Mouse (Mus musculus) myocyte (in vitro differentiated cells): ENCODE data around the gene Sh3bp5. TPM values are rescaled to one million over a fixed set of nuclear protein-coding genes. Genes with fewer than 3 reads are reported as not detected.

Source experiments
- H3K27me3 ChIP-seq: one replicate; pipeline ENCODE4 v1.6.1; 2011; ENCODE audit not compliant: control insufficient read depth, insufficient read depth, insufficient read length
- H3K36me3 ChIP-seq: one replicate; pipeline ENCODE4 v1.6.1; 2011; ENCODE audit not compliant: control insufficient read depth, insufficient read depth
- H3K4me2 ChIP-seq: one replicate; pipeline ENCODE4 v1.6.1; 2011; ENCODE audit warnings: low read depth, control low read depth
- H3K4me3 ChIP-seq: one replicate; pipeline ENCODE4 v1.5.1; 2011; ENCODE audit warnings: mild to moderate bottlenecking, control low read depth, moderate library complexity
- H3K79me2 ChIP-seq: one replicate; pipeline ENCODE4 v1.6.1; 2011; ENCODE audit not compliant: control insufficient read depth, insufficient read depth
- H3ac ChIP-seq: one replicate; pipeline ENCODE4 v1.6.1; 2011; ENCODE audit not compliant: control insufficient read depth, insufficient read length
- CEBPB ChIP-seq: IDR thresholded peaks from 2 replicates; pipeline ENCODE4 v1.6.1; 2011; ENCODE audit warnings: mild to moderate bottlenecking, moderate library complexity; ENCODE audit not compliant: poor library complexity, insufficient read depth, severe bottlenecking
- E2F4 ChIP-seq: IDR thresholded peaks from one replicate; pipeline ENCODE4 v1.6.1; 2011; ENCODE audit warnings: mild to moderate bottlenecking, control low read depth, moderate library complexity; ENCODE audit not compliant: insufficient read depth
- MAX ChIP-seq: IDR thresholded peaks from one replicate; pipeline ENCODE4 v1.6.1; 2011; ENCODE audit warnings: low read depth, mild to moderate bottlenecking, control low read depth
- MYOD1 ChIP-seq, 3 experiments: IDR thresholded peaks; one replicate each; pipeline ENCODE4 v1.6.1; 2011; ENCODE audit warnings: control low read depth in 2 of 3, low read depth in 2 of 3, mild to moderate bottlenecking in 2 of 3, moderate library complexity in 1 of 3; ENCODE audit not compliant: insufficient read length in 2 of 3, control insufficient read depth in 1 of 3
- MYOG ChIP-seq, 3 experiments: IDR thresholded peaks; one replicate each; pipeline ENCODE4 v1.6.1; 2011; ENCODE audit warnings: control low read depth in 2 of 3, low read depth in 2 of 3, mild to moderate bottlenecking in 2 of 3; ENCODE audit not compliant: insufficient read length in 2 of 3, control insufficient read depth in 1 of 3, insufficient read depth in 1 of 3
- POLR2A ChIP-seq: IDR thresholded peaks from one replicate; pipeline ENCODE4 v1.6.1; 2011; ENCODE audit warnings: low read depth, mild to moderate bottlenecking, control low read depth, moderate library complexity; ENCODE audit not compliant: insufficient read length
- POLR2AphosphoS2 ChIP-seq: IDR thresholded peaks from one replicate; pipeline ENCODE4 v1.6.1; 2011; ENCODE audit warnings: low read depth, control low read depth; ENCODE audit not compliant: insufficient read length
- REST ChIP-seq: IDR thresholded peaks from one replicate; pipeline ENCODE4 v1.6.1; 2011; ENCODE audit warnings: mild to moderate bottlenecking, control low read depth, moderate library complexity; ENCODE audit not compliant: insufficient read depth, insufficient read length
- SRF ChIP-seq: IDR thresholded peaks from one replicate; pipeline ENCODE4 v1.6.1; 2011; ENCODE audit warnings: low read depth; ENCODE audit not compliant: control insufficient read depth, insufficient read length
- TCF12 ChIP-seq: IDR thresholded peaks from one replicate; pipeline ENCODE4 v1.6.1; 2011; ENCODE audit warnings: mild to moderate bottlenecking, control low read depth; ENCODE audit not compliant: poor library complexity, insufficient read depth, severe bottlenecking
- TCF3 ChIP-seq: IDR thresholded peaks from one replicate; pipeline ENCODE4 v1.6.1; 2011; ENCODE audit warnings: low read depth, control low read depth; ENCODE audit not compliant: insufficient read length
- USF1 ChIP-seq: IDR thresholded peaks from one replicate; pipeline ENCODE4 v1.6.1; 2011; ENCODE audit warnings: low read depth, mild to moderate bottlenecking, control low read depth, moderate library complexity
- polyA plus RNA-seq: library from polyadenylated mRNA; unstranded; fragments of >200 nt; fragmentation: generic; extraction: Trizol; gene quantifications from one replicate; pipeline ENCODE4 v1.2.1, GENCODE M21; 2012; ENCODE audit warnings: missing spikeins

Gene Sh3bp5
- polyA plus RNA-seq, 1 experiment = 29.5 TPM

GRCm38 (mm10) chr14:31398819-31399218 lies 37.1 kb downstream of the Sh3bp5 start:
- TF ChIP-seq MAX (no peak), USF1 (no peak), CEBPB (no peak), MYOG (IDR thresholded peaks at IDR 0.05; ENCODE audit: control insufficient read depth in 1 of 3, insufficient read depth in 1 of 3, insufficient read length in 2 of 3, low read depth in 2 of 3) (no peak), TCF3 (no peak), REST (no peak), MYOD1 (IDR thresholded peaks at IDR 0.05; ENCODE audit: control insufficient read depth in 1 of 3, insufficient read length in 2 of 3, low read depth in 2 of 3) (no peak), POLR2AphosphoS2 (no peak), POLR2A (no peak)
- Histone ChIP-seq H3ac (no peak overlapping the region), H3K79me2 (no peaks in the 10 kb centered on the region), H3K36me3 (no peaks in the 10 kb centered on the region), H3K27me3 (no peaks in the 10 kb centered on the region), H3K4me3 (no peak overlapping the region), H3K4me2 (no peak overlapping the region)

- no peak overlapping the region for H3K4me3 ChIP-seq
- H3K36me3 ChIP-seq = no peaks in the 10 kb centered on the region
- no peak overlapping the region for H3K4me2 ChIP-seq
- no peaks in the 10 kb centered on the region for H3K27me3 ChIP-seq
- H3ac ChIP-seq = no peak overlapping the region
- no peak for TF ChIP-seq SRF
- TF ChIP-seq MAX = no peak
- no peak for TF ChIP-seq REST
- no peak for TF ChIP-seq POLR2AphosphoS2
- TF ChIP-seq USF1 = no peak
- TF ChIP-seq POLR2A = no peak
- TF ChIP-seq TCF3 = no peak
- no peak for TF ChIP-seq E2F4
- no peak for TF ChIP-seq MYOG (IDR thresholded peaks at IDR 0.05; ENCODE audit: control insufficient read depth in 1 of 3, insufficient read depth in 1 of 3, insufficient read length in 2 of 3, low read depth in 2 of 3)
- TF ChIP-seq TCF12 = no peak
- TF ChIP-seq MYOD1 (IDR thresholded peaks at IDR 0.05; ENCODE audit: control insufficient read depth in 1 of 3, insufficient read length in 2 of 3, low read depth in 2 of 3) = no peak
- no peak for TF ChIP-seq CEBPB
- no peaks in the 10 kb centered on the region for H3K79me2 ChIP-seq
These were observed 37.9 kb downstream of the Sh3bp5 start for GRCm38 (mm10) chr14:31397791-31398595.

GRCm38 (mm10) chr14:31397353-31397752 lies 38.5 kb downstream of the Sh3bp5 start:
- no peak overlapping the region for H3K4me3 ChIP-seq
- H3K27me3 ChIP-seq = no peaks in the 10 kb centered on the region
- H3K79me2 ChIP-seq = no peaks in the 10 kb centered on the region
- H3K4me2 ChIP-seq = no peak overlapping the region
- H3K36me3 ChIP-seq = no peaks in the 10 kb centered on the region
- H3ac ChIP-seq = no peak overlapping the region
- TF ChIP-seq CEBPB (no peak), POLR2A (no peak), SRF (no peak), MYOG (IDR thresholded peaks at IDR 0.05; ENCODE audit: control insufficient read depth in 1 of 3, insufficient read depth in 1 of 3, insufficient read length in 2 of 3, low read depth in 2 of 3) (no peak), REST (no peak), TCF12 (no peak), POLR2AphosphoS2 (no peak), MAX (no peak), E2F4 (no peak), MYOD1 (IDR thresholded peaks at IDR 0.05; ENCODE audit: control insufficient read depth in 1 of 3, insufficient read length in 2 of 3, low read depth in 2 of 3) (no peak)

- Histone ChIP-seq H3ac (no peak overlapping the region), H3K36me3 (no peaks in the 10 kb centered on the region), H3K4me2 (no peak overlapping the region), H3K79me2 (no peaks in the 10 kb centered on the region), H3K4me3 (no peak overlapping the region), H3K27me3 (no peaks in the 10 kb centered on the region)
- no peak for TF ChIP-seq MYOD1 (IDR thresholded peaks at IDR 0.05; ENCODE audit: control insufficient read depth in 1 of 3, insufficient read length in 2 of 3, low read depth in 2 of 3)
- no peak for TF ChIP-seq POLR2A
- TF ChIP-seq MAX = no peak
- no peak for TF ChIP-seq USF1
- no peak for TF ChIP-seq MYOG (IDR thresholded peaks at IDR 0.05; ENCODE audit: control insufficient read depth in 1 of 3, insufficient read depth in 1 of 3, insufficient read length in 2 of 3, low read depth in 2 of 3)
- no peak for TF ChIP-seq TCF12
- no peak for TF ChIP-seq CEBPB
- TF ChIP-seq REST = no peak
- no peak for TF ChIP-seq POLR2AphosphoS2
- no peak for TF ChIP-seq TCF3
- no peak for TF ChIP-seq E2F4
These were observed 39.5 kb downstream of the Sh3bp5 start for GRCm38 (mm10) chr14:31396428-31396827.
